Mouse (Mus musculus) hindbrain, embryonic 12.5 days (tissue): Measurements from ENCODE around the gene Efna4. TPM values are rescaled to one million over a fixed set of nuclear protein-coding genes. Genes with fewer than 3 reads are reported as not detected.

Experiments used
- ATAC-seq: fragments of 200-750 bp; cut with Nextera tagmentation; 2 replicates; pipeline ENCODE4 v1.8.0; 2017; ENCODE audit warnings: moderate TSS enrichment; ENCODE audit not compliant: low FRiP score
- H3K27ac ChIP-seq: fragments of 300-500 bp; sonication (generic); 2 replicates; pipeline ENCODE4 v1.5.1; 2016; ENCODE audit warnings: mild to moderate bottlenecking
- H3K27me3 ChIP-seq: fragments of 300-500 bp; sonication (generic); 2 replicates; pipeline ENCODE4 v1.6.1; 2016; ENCODE audit warnings: mild to moderate bottlenecking
- H3K36me3 ChIP-seq: fragments of 300-500 bp; sonication (generic); 2 replicates; pipeline ENCODE4 v1.6.1; 2016; ENCODE audit warnings: mild to moderate bottlenecking
- H3K4me1 ChIP-seq: fragments of 300-500 bp; sonication (generic); 2 replicates; pipeline ENCODE4 v1.6.1; 2016
- H3K4me2 ChIP-seq: fragments of 300-500 bp; sonication (generic); replicated peaks from 2 replicates; pipeline ENCODE4 v1.6.1; 2016; ENCODE audit warnings: mild to moderate bottlenecking
- H3K4me3 ChIP-seq: fragments of 300-500 bp; sonication (generic); 2 replicates; pipeline ENCODE4 v1.5.1; 2016; ENCODE audit warnings: mild to moderate bottlenecking
- H3K9ac ChIP-seq: fragments of 300-500 bp; sonication (generic); 2 replicates; pipeline ENCODE4 v1.6.1; 2016; ENCODE audit warnings: mild to moderate bottlenecking, moderate library complexity
- H3K9me3 ChIP-seq: fragments of 300-500 bp; sonication (generic); replicated peaks from 2 replicates; pipeline ENCODE4 v1.6.1; 2016; ENCODE audit warnings: mild to moderate bottlenecking
- WGBS: fragments of 180-500 bp; shearing (Covaris S2); methylation state at CpG from one replicate; pipeline ENCODE4 v1.1.7; 2016; 5-methylcytosine and 5-hydroxymethylcytosine counted together
- polyA plus RNA-seq: library from polyadenylated mRNA; unstranded; fragments of >200 nt; fragmentation: Nextera tagmentation; extraction: Ambion mirVana; gene quantifications from 2 replicates; pipeline ENCODE4 v1.2.1, GENCODE M21; 2016

Efna4 gene
- 20.5 and 21.4 TPM in 2 replicates for polyA plus RNA-seq

- Histone ChIP-seq H3K27ac (peak within 1 kb of the TSS; percentile 92), H3K4me1 (peaks cover 42% of the 10 kb centered on the region), H3K4me3 (peak within 1 kb of the TSS; percentile 86), H3K4me2 (peak within 1 kb of the TSS; percentile 69), H3K9me3 (no peaks in the 10 kb centered on the region), H3K36me3 (peaks cover 15% of the 10 kb centered on the region), H3K9ac (peak within 1 kb of the TSS; percentile 83), H3K27me3 (no peaks in the 10 kb centered on the region)
- WGBS, result under 1% methylated on average over 39 of the region's 44 CpGs
- peak; percentile 76 for ATAC-seq
Measured at GRCm38 (mm10) chr3:89337721-89338578, at the start of gene Efna4. TSS of gene Efna4 (minus strand) at chr3:89338028.

- Histone ChIP-seq H3K9ac (no peak overlapping the region), H3K27ac (no peak overlapping the region), H3K36me3 (no peaks in the 10 kb centered on the region), H3K4me3 (no peak overlapping the region), H3K9me3 (no peaks in the 10 kb centered on the region), H3K27me3 (peaks cover 19% of the 10 kb centered on the region), H3K4me2 (no peak overlapping the region), H3K4me1 (peaks cover 20% of the 10 kb centered on the region)
- ATAC-seq, result no peak
- 50% methylated on average over 17 of the region's 17 CpGs for WGBS
Measured at GRCm38 (mm10) chr3:89386438-89387420, 48.9 kb upstream of the Efna4 start.

- no peak overlapping the region for H3K4me2 ChIP-seq
- H3K27ac ChIP-seq, result no peak overlapping the region
- H3K9ac ChIP-seq, result no peak overlapping the region
- H3K9me3 ChIP-seq, result no peaks in the 10 kb centered on the region
- no peaks in the 10 kb centered on the region for H3K36me3 ChIP-seq
- no peak for ATAC-seq
- peaks cover 8% of the 10 kb centered on the region for H3K27me3 ChIP-seq
- H3K4me1 ChIP-seq, result peaks cover 7% of the 10 kb centered on the region
- 42% methylated on average over 10 of the region's 11 CpGs for WGBS
- H3K4me3 ChIP-seq, result no peak overlapping the region
Measured at GRCm38 (mm10) chr3:89385451-89385850, 47.6 kb upstream of the Efna4 start.

- Histone ChIP-seq H3K27me3 (no peaks in the 10 kb centered on the region), H3K9ac (peak overlapping the region; percentile 35; the same call in 1 of the 2 replicates), H3K4me2 (no peak overlapping the region), H3K4me3 (no peak overlapping the region), H3K9me3 (no peaks in the 10 kb centered on the region), H3K4me1 (0 out of 2 replicates have a peak, but pooled peaks cover 4% of the 10 kb centered on the region), H3K36me3 (no peaks in the 10 kb centered on the region), H3K27ac (no peak overlapping the region)
- 74% methylated on average over 12 of the region's 12 CpGs for WGBS
- no peak for ATAC-seq
Measured at GRCm38 (mm10) chr3:89384331-89385076, 46.7 kb upstream of the Efna4 start.

- ATAC-seq, result no peak
- H3K9me3 ChIP-seq, result no peaks in the 10 kb centered on the region
Measured at GRCm38 (mm10) chr3:89383651-89384255, 45.9 kb upstream of the Efna4 start.

GRCm38 (mm10) chr3:89382950-89383349 is 45.1 kb upstream of the Efna4 start:
- Histone ChIP-seq H3K36me3 (no peaks in the 10 kb centered on the region), H3K27ac (no peak overlapping the region), H3K9me3 (no peaks in the 10 kb centered on the region), H3K4me1 (peaks cover 15% of the 10 kb centered on the region), H3K27me3 (no peaks in the 10 kb centered on the region), H3K4me2 (no peak overlapping the region), H3K9ac (no peak overlapping the region), H3K4me3 (no peak overlapping the region)
- ATAC-seq, result no peak
- WGBS, result 86% methylated on average over 5 of the region's 5 CpGs

More at GRCm38 (mm10) chr3:89383651-89384255, 45.9 kb upstream of the Efna4 start:
- Histone ChIP-seq H3K4me3 (no peak overlapping the region), H3K4me2 (no peak overlapping the region), H3K9ac (no peak overlapping the region), H3K4me1 (peaks cover 7% of the 10 kb centered on the region; the same call in 1 of the 2 replicates), H3K36me3 (no peaks in the 10 kb centered on the region), H3K27me3 (no peaks in the 10 kb centered on the region), H3K27ac (no peak overlapping the region)
- WGBS, result 84% methylated on average over 5 of the region's 5 CpGs

GRCm38 (mm10) chr3:89382033-89382882 is 44.4 kb upstream of the Efna4 start:
- H3K4me3 ChIP-seq, result no peak overlapping the region
- H3K4me1 ChIP-seq, result peaks cover 16% of the 10 kb centered on the region
- H3K27ac ChIP-seq, result no peak overlapping the region
- 88% methylated on average over 9 of the region's 9 CpGs for WGBS
- H3K4me2 ChIP-seq, result no peak overlapping the region
- H3K36me3 ChIP-seq, result no peaks in the 10 kb centered on the region
- no peaks in the 10 kb centered on the region for H3K9me3 ChIP-seq
- H3K9ac ChIP-seq, result no peak overlapping the region
- no peaks in the 10 kb centered on the region for H3K27me3 ChIP-seq
- ATAC-seq, result no peak

GRCm38 (mm10) chr3:89381233-89381632 is 43.4 kb upstream of the Efna4 start:
- no peak for ATAC-seq
- H3K27ac ChIP-seq, result no peak overlapping the region
- peaks cover 13% of the 10 kb centered on the region for H3K4me1 ChIP-seq
- H3K9me3 ChIP-seq, result no peaks in the 10 kb centered on the region
- H3K36me3 ChIP-seq, result no peaks in the 10 kb centered on the region
- no peak overlapping the region for H3K4me2 ChIP-seq
- 85% methylated on average over 11 of the region's 11 CpGs for WGBS
- H3K27me3 ChIP-seq, result peaks cover 3% of the 10 kb centered on the region; the same call in 1 of the 2 replicates
- H3K4me3 ChIP-seq, result no peak overlapping the region
- no peak overlapping the region for H3K9ac ChIP-seq

- no peak overlapping the region for H3K4me3 ChIP-seq
- H3K36me3 ChIP-seq, result no peaks in the 10 kb centered on the region
- no peak overlapping the region for H3K4me2 ChIP-seq
- H3K9me3 ChIP-seq, result no peaks in the 10 kb centered on the region
- peaks cover 3% of the 10 kb centered on the region; the same call in 1 of the 2 replicates for H3K27me3 ChIP-seq
- peaks cover 13% of the 10 kb centered on the region for H3K4me1 ChIP-seq
- H3K9ac ChIP-seq, result no peak overlapping the region
- WGBS, result 93% methylated on average over 18 of the region's 18 CpGs
- H3K27ac ChIP-seq, result no peak overlapping the region
- ATAC-seq, result no peak
Measured at GRCm38 (mm10) chr3:89380711-89381110, 42.9 kb upstream of the Efna4 start.

- ATAC-seq, result no peak
- Histone ChIP-seq H3K4me2 (no peak overlapping the region), H3K36me3 (no peaks in the 10 kb centered on the region), H3K27me3 (peaks cover 3% of the 10 kb centered on the region), H3K27ac (no peak overlapping the region), H3K9ac (no peak overlapping the region), H3K4me3 (no peak overlapping the region), H3K9me3 (no peaks in the 10 kb centered on the region), H3K4me1 (peaks cover 13% of the 10 kb centered on the region)
- WGBS, result 94% methylated on average over 14 of the region's 14 CpGs
Measured at GRCm38 (mm10) chr3:89380291-89380690, 42.5 kb upstream of the Efna4 start.
